Mouse (Mus musculus): ENCODE data around the gene Nudcd3. TPM values are rescaled to one million over a fixed set of nuclear protein-coding genes. Genes with fewer than 3 reads are reported as not detected.

Gene Nudcd3
- 19.4 and 22.0 TPM in 2 replicates for polyA plus RNA-seq (2012; ENCODE audit: insufficient read depth, insufficient read length, missing spikeins)

- H3K4me1 ChIP-seq (ENCODE audit: control insufficient read depth, insufficient read depth, insufficient read length, low read length) = peaks cover 8% of the 10 kb centered on the region
- H3K4me3 ChIP-seq (ENCODE audit: insufficient read depth, low read depth, low read length) = peak within 1 kb of the TSS; percentile 78
- peak within 1 kb of the TSS; percentile 95 for H3K27ac ChIP-seq (replicated peaks; ENCODE audit: low read depth, low read length)
These were observed at the start of gene Nudcd3 for GRCm38 (mm10) chr11:6200087-6200569. Gene Nudcd3 (minus strand): TSS chr11:6200415.

GRCm38 (mm10) chr11:6244707-6245106, 44.5 kb upstream of the Nudcd3 start:
- H3K27ac ChIP-seq (replicated peaks; ENCODE audit: low read depth, low read length) = no peak overlapping the region
- no peaks in the 10 kb centered on the region for H3K4me1 ChIP-seq (ENCODE audit: control insufficient read depth, insufficient read depth, insufficient read length, low read length)
- H3K4me3 ChIP-seq (ENCODE audit: insufficient read depth, low read depth, low read length) = no peak overlapping the region

- Histone ChIP-seq H3K27ac (replicated peaks; ENCODE audit: low read depth, low read length) (no peak overlapping the region), H3K4me1 (ENCODE audit: control insufficient read depth, insufficient read depth, insufficient read length, low read length) (no peaks in the 10 kb centered on the region), H3K4me3 (ENCODE audit: insufficient read depth, low read depth, low read length) (no peak overlapping the region)
These were observed 32.8 kb upstream of the Nudcd3 start for GRCm38 (mm10) chr11:6233025-6233424.

GRCm38 (mm10) chr11:6230012-6230411, 29.8 kb upstream of the Nudcd3 start, which contains the start of gene Npc1l1:
Gene Npc1l1 (minus strand): TSS chr11:6230143.
- H3K4me3 ChIP-seq (ENCODE audit: insufficient read depth, low read depth, low read length) = no peak within 1 kb of the TSS
- no peaks in the 10 kb centered on the region for H3K4me1 ChIP-seq (ENCODE audit: control insufficient read depth, insufficient read depth, insufficient read length, low read length)
- H3K27ac ChIP-seq (replicated peaks; ENCODE audit: low read depth, low read length) = no peak within 1 kb of the TSS

GRCm38 (mm10) chr11:6224541-6225229, 24.5 kb upstream of the Nudcd3 start:
- no peaks in the 10 kb centered on the region for H3K4me1 ChIP-seq (ENCODE audit: control insufficient read depth, insufficient read depth, insufficient read length, low read length)
- H3K27ac ChIP-seq (replicated peaks; ENCODE audit: low read depth, low read length) = no peak overlapping the region
- H3K4me3 ChIP-seq (ENCODE audit: insufficient read depth, low read depth, low read length) = no peak overlapping the region

- no peaks in the 10 kb centered on the region for H3K4me1 ChIP-seq (ENCODE audit: control insufficient read depth, insufficient read depth, insufficient read length, low read length)
- no peak overlapping the region for H3K27ac ChIP-seq (replicated peaks; ENCODE audit: low read depth, low read length)
- H3K4me3 ChIP-seq (ENCODE audit: insufficient read depth, low read depth, low read length) = no peak overlapping the region
These were observed 22.0 kb upstream of the Nudcd3 start for GRCm38 (mm10) chr11:6222187-6222586.

- no peak overlapping the region for H3K27ac ChIP-seq (replicated peaks; ENCODE audit: low read depth, low read length)
These were observed 19.8 kb upstream of the Nudcd3 start for GRCm38 (mm10) chr11:6219967-6220366.

GRCm38 (mm10) chr11:6218189-6218896, 18.1 kb upstream of the Nudcd3 start:
- H3K27ac ChIP-seq (replicated peaks; ENCODE audit: low read depth, low read length) = no peak overlapping the region
- no peak overlapping the region for H3K4me3 ChIP-seq (ENCODE audit: insufficient read depth, low read depth, low read length)
- no peaks in the 10 kb centered on the region for H3K4me1 ChIP-seq (ENCODE audit: control insufficient read depth, insufficient read depth, insufficient read length, low read length)

More at GRCm38 (mm10) chr11:6219967-6220366, 19.8 kb upstream of the Nudcd3 start:
- Histone ChIP-seq H3K4me1 (ENCODE audit: control insufficient read depth, insufficient read depth, insufficient read length, low read length) (no peaks in the 10 kb centered on the region), H3K4me3 (ENCODE audit: insufficient read depth, low read depth, low read length) (no peak overlapping the region)

- H3K4me3 ChIP-seq (ENCODE audit: insufficient read depth, low read depth, low read length) = no peak overlapping the region
- no peaks in the 10 kb centered on the region for H3K4me1 ChIP-seq (ENCODE audit: control insufficient read depth, insufficient read depth, insufficient read length, low read length)
- H3K27ac ChIP-seq (replicated peaks; ENCODE audit: low read depth, low read length) = no peak overlapping the region
These were observed 16.6 kb upstream of the Nudcd3 start for GRCm38 (mm10) chr11:6216834-6217233.

GRCm38 (mm10) chr11:6208158-6208557, 7.9 kb upstream of the Nudcd3 start:
- H3K4me1 ChIP-seq (ENCODE audit: control insufficient read depth, insufficient read depth, insufficient read length, low read length) = no peaks in the 10 kb centered on the region

GRCm38 (mm10) chr11:6207090-6207489, 6.9 kb upstream of the Nudcd3 start:
- H3K27ac ChIP-seq (replicated peaks; ENCODE audit: low read depth, low read length) = no peak overlapping the region
- no peak overlapping the region for H3K4me3 ChIP-seq (ENCODE audit: insufficient read depth, low read depth, low read length)

More at GRCm38 (mm10) chr11:6208158-6208557, 7.9 kb upstream of the Nudcd3 start:
- no peak overlapping the region for H3K4me3 ChIP-seq (ENCODE audit: insufficient read depth, low read depth, low read length)
- H3K27ac ChIP-seq (replicated peaks; ENCODE audit: low read depth, low read length) = no peak overlapping the region

GRCm38 (mm10) chr11:6200570-6200969, 355 bp upstream of the Nudcd3 start:
- Histone ChIP-seq H3K4me3 (ENCODE audit: insufficient read depth, low read depth, low read length) (peak overlapping the region; percentile 78; the same call in 1 of the 2 replicates), H3K27ac (replicated peaks; ENCODE audit: low read depth, low read length) (no peak overlapping the region), H3K4me1 (ENCODE audit: control insufficient read depth, insufficient read depth, insufficient read length, low read length) (peaks cover 8% of the 10 kb centered on the region)

More at GRCm38 (mm10) chr11:6207090-6207489, 6.9 kb upstream of the Nudcd3 start:
- H3K4me1 ChIP-seq (ENCODE audit: control insufficient read depth, insufficient read depth, insufficient read length, low read length) = no peaks in the 10 kb centered on the region

- Histone ChIP-seq H3K4me3 (ENCODE audit: insufficient read depth, low read depth, low read length) (peak within 1 kb of the TSS; percentile 78), H3K4me1 (ENCODE audit: control insufficient read depth, insufficient read depth, insufficient read length, low read length) (peaks cover 8% of the 10 kb centered on the region), H3K27ac (replicated peaks; ENCODE audit: low read depth, low read length) (peak within 1 kb of the TSS; percentile 95)
These were observed 667 bp downstream of the Nudcd3 start, which contains the start of gene A730071L15Rik for GRCm38 (mm10) chr11:6199410-6200086. Gene A730071L15Rik (plus strand): TSS chr11:6200029.

GRCm38 (mm10) chr11:6198449-6198848, 1.8 kb downstream of the Nudcd3 start:
- Histone ChIP-seq H3K4me3 (ENCODE audit: insufficient read depth, low read depth, low read length) (peak overlapping the region; percentile 24; the same call in 1 of the 2 replicates), H3K27ac (replicated peaks; ENCODE audit: low read depth, low read length) (no peak overlapping the region), H3K4me1 (ENCODE audit: control insufficient read depth, insufficient read depth, insufficient read length, low read length) (peaks cover 8% of the 10 kb centered on the region)

- H3K4me1 ChIP-seq (ENCODE audit: control insufficient read depth, insufficient read depth, insufficient read length, low read length) = peaks cover 8% of the 10 kb centered on the region
- H3K27ac ChIP-seq (replicated peaks; ENCODE audit: low read depth, low read length) = no peak overlapping the region
- H3K4me3 ChIP-seq (ENCODE audit: insufficient read depth, low read depth, low read length) = no peak overlapping the region
These were observed 3.4 kb downstream of the Nudcd3 start for GRCm38 (mm10) chr11:6196780-6197179.

Data from brown adipose tissue, adult 24 weeks (tissue).